Mouse (Mus musculus) ovary, postnatal 14 days (tissue): ENCODE results near the gene Trim47.
"Not testable (repeated sequence)": the region's sequence is repeated elsewhere in the genome, so short reads cannot be mapped to it uniquely, and the experiment has no call there.

Experiments used
- DNase-seq: peaks from one replicate; pipeline ENCODE4 v3.0.0; 2022; ENCODE audit warnings: low spot score

Gene Trim47

GRCm38 (mm10) chr11:116107777-116108285 is 19.2 kb downstream of the Trim47 start:
- no peak for DNase-seq

DNA sequence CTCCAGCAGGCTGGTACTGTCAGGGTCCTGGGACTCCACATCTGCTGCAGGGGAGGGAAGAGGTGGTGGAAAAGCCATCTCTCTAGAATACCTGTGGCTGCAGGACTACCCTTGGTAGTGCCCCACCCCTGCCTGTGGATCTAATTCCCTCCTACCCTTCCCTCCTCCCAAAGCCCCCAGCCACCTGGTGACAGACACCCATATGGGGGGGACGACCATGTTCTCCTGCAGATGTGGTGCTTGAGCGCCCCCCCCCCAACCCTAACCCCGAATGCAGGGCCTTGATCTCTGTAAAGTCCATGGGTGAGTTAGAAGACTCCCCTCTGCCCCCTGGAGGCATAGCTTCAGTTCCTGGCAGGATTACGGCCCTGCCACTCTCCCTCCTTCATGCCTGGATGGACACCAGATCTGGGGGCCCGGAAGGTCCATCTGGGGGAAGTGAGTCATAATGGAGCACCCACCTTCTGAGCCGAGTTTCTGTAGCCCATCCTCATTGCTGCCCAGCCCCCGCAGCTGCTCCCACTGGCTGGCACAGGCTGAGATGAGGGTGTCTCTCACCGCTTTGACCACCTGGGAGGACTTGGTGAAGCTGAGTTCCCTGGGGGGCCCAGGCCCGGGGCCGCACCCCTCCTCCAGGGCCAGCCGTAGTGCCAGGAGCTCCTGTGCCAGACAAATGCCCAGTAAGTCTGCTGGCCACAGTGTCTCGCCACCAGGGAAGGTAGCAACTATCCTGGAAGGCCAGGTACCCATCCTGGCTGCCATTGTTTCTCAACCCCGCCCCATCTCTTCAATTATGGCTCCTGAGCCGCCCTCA is 19.8 kb downstream of the Trim47 start:
- no peak for DNase-seq

GRCm38 (mm10) chr11:116106154-116106962 is 20.7 kb downstream of the Trim47 start:
- no peak for DNase-seq

- DNase-seq = no peak
Observed at GRCm38 (mm10) chr11:116105065-116105464, 21.9 kb downstream of the Trim47 start.

- no peak for DNase-seq
Observed at GRCm38 (mm10) chr11:116104006-116104646, 22.9 kb downstream of the Trim47 start.

DNA sequence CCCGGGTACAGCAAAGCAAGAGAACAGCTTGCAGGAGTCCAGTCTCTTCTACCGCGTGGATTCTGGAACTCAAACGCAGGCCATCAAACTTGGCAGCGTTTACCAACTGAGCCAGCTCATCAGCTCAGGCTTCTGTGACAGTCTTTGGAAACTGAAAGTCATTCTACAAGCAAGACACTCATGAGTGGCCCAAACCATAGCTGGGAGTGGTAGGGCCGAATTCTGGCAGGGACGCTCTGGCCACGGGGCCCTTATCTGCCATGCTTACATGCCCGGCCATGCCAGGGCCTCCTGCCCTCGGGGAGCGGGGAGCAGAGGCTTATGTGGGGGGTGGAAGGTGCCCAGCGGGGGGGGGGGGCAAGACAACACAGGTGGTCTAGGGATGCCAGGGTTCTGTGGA is 23.4 kb downstream of the Trim47 start:
- no peak for DNase-seq

DNA sequence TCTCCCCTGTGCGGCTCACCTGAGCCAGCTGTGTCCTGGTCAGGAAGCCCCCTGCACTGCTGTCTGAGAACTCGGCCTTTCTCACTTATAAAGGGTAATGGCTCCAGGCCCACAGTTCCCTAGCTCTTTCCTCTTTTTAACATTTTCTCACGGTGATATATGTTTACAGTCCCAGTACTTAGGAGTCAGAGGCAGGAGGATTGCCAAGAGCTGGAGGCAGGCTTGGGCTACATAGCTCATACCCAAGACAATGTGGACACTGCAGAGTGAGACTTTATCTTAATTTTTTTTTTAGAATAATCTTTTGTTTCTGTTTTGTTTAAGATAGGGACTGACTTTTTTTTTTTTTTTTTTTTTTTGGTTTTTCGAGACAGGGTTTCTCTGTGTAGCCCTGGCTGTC is 24.5 kb downstream of the Trim47 start:
- no peak for DNase-seq

DNA sequence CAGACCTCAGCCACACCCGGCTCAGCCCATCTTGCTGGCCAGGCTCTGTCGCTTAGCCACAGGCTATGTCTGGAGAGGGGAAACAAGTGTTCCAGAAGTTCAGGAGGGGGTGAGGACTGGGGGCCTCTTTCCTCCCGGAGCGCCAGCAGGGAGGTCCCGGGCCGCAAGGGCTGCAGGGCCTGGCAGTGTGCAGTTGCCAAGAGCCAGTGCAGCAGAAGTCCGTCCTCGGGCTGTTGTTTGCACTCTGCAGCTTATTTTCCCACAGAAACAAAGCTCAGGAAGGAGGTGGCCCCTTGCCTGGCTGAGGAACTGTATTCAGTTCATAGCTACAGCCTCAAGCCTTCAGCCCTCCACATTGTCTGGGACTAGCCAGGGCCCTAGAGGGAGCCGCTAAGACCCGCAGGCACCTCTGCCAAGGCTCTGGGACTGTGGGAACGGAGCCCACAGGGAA is 25.1 kb downstream of the Trim47 start:
- DNase-seq = no peak

GRCm38 (mm10) chr11:116100839-116101238 is 26.2 kb downstream of the Trim47 start:
- DNase-seq = no peak

DNA sequence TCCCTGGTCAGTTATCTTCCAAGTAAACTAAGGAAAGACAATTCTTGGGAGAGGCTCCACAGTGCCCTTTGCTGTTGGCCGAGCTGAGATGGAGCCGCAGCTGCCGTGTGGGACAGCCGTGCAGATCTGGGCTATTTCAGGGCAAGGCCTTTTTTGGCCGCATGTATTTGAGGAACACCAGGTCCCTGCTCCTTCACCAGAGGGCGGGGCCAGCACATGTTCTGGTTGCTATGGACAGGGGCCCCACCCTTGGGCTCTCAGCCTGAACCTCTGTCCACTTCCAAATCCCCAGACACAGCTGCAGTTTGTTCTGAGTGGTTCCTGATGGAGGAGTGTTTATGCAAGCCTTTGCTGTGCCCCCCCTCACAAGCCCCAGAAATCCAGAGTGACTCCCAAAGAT is 26.6 kb downstream of the Trim47 start:
- no peak for DNase-seq

DNA sequence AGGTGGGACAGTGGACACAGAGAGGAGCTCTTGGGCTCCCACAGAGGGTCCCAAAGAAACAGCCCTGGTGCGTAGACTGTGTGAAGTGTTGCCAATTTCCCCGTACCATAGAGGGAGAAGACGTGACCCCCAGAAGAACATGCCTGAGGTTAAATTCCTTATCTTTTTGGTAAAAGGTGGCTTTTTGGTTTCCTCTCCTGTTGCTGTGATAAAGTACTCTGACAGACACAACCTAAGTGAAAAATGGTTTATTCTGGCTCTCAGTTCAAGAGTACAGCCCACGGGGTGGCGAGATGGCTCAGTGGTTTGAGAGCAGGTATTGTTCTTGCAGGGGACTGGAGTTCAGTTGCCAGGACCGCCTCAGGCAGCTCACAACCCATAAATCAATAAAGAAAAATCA is 27.5 kb downstream of the Trim47 start:
- DNase-seq = no peak

GRCm38 (mm10) chr11:116098711-116099460 is 28.1 kb downstream of the Trim47 start:
- no peak for DNase-seq

GRCm38 (mm10) chr11:116096213-116097108 is 30.5 kb downstream of the Trim47 start:
- DNase-seq = no peak

DNA sequence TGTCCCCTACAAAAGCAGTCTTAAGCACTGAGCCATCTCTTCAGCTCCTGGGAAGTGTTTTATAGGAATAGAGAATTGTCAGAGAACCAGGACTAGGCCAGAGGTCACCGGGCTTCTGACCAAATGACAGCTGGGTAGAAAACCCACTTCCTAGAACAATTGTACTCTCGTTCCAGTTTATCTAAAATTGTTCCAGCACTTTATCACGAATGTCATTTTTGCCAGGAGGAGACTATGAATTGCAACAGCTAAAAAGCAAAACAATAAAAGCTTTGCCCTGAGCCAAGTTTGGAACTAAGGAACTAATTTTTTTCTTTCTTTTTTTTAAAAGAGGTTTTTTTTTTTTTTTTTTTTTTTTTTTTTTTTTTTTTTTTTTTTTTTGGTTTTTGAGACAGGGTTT is 31.4 kb downstream of the Trim47 start:
- DNase-seq = peak; percentile 60

GRCm38 (mm10) chr11:116093771-116094565 is 33.0 kb downstream of the Trim47 start:
- no peak for DNase-seq

- not testable (repeated sequence) for DNase-seq
Observed at GRCm38 (mm10) chr11:116092959-116093358, 34.1 kb downstream of the Trim47 start.

GRCm38 (mm10) chr11:116091591-116091990 is 35.4 kb downstream of the Trim47 start:
- no peak for DNase-seq

- no peak for DNase-seq
Observed at GRCm38 (mm10) chr11:116089545-116089944, 37.5 kb downstream of the Trim47 start.

GRCm38 (mm10) chr11:116088741-116089394 is 38.1 kb downstream of the Trim47 start:
- DNase-seq = no peak
